Mouse (Mus musculus): ENCODE measurements around the gene Thap8. TPM values are rescaled to one million over a fixed set of nuclear protein-coding genes. Genes with fewer than 3 reads are reported as not detected.
A peak's percentile ranks its signal among the peaks of the same experiment; 100 is the strongest.

The Thap8 gene
- polyA plus RNA-seq, 1 experiment from 2014 or later: 0.13 TPM

GRCm38 (mm10) chr7:30282740-30283139 is 2.8 kb downstream of the Thap8 start:
- 64% methylated on average over 7 of the region's 7 CpGs for WGBS (ENCODE audit: insufficient replicate concordance)

GRCm38 (mm10) chr7:30286701-30287410 is 7.0 kb downstream of the Thap8 start:
- no peak overlapping the region for H3K4me2 ChIP-seq
- no peak overlapping the region for H3K4me3 ChIP-seq (replicated peaks)
- no peak for ATAC-seq (ENCODE audit: low read depth)
- H3K36me3 ChIP-seq: no peaks in the 10 kb centered on the region
- H3K27ac ChIP-seq: no peak overlapping the region
- peaks cover 28% of the 10 kb centered on the region for H3K27me3 ChIP-seq
- H3K9me3 ChIP-seq (replicated peaks): no peaks in the 10 kb centered on the region
- H3K4me1 ChIP-seq (replicated peaks): no peaks in the 10 kb centered on the region
- DNase-seq: no peak
- H3K9ac ChIP-seq: no peak overlapping the region
- 56% methylated on average over 8 of the region's 8 CpGs for WGBS (ENCODE audit: insufficient replicate concordance)

More at GRCm38 (mm10) chr7:30282740-30283139, 2.8 kb downstream of the Thap8 start:
- ATAC-seq (ENCODE audit: low read depth) (no peak), DNase-seq (no peak)
- Histone ChIP-seq H3K4me3 (replicated peaks) (no peak overlapping the region), H3K9ac (no peak overlapping the region), H3K9me3 (replicated peaks) (no peaks in the 10 kb centered on the region), H3K4me1 (replicated peaks) (peaks cover 26% of the 10 kb centered on the region), H3K27me3 (0 out of 2 replicates have a peak, but pooled peaks cover 4% of the 10 kb centered on the region), H3K4me2 (no peak overlapping the region), H3K27ac (no peak overlapping the region), H3K36me3 (no peaks in the 10 kb centered on the region)

- ATAC-seq (ENCODE audit: low read depth) (no peak), DNase-seq (no peak)
- Histone ChIP-seq H3K36me3 (no peaks in the 10 kb centered on the region), H3K9ac (no peak overlapping the region), H3K4me1 (replicated peaks) (no peaks in the 10 kb centered on the region), H3K27me3 (peaks cover 33% of the 10 kb centered on the region), H3K4me3 (replicated peaks) (no peak overlapping the region), H3K27ac (no peak overlapping the region), H3K9me3 (replicated peaks) (no peaks in the 10 kb centered on the region), H3K4me2 (no peak overlapping the region)
- 55% methylated on average over 6 of the region's 6 CpGs for WGBS (ENCODE audit: insufficient replicate concordance)
Observed at GRCm38 (mm10) chr7:30288046-30288445, 8.2 kb downstream of the Thap8 start.

GRCm38 (mm10) chr7:30289071-30289713 is 9.3 kb downstream of the Thap8 start:
- Histone ChIP-seq H3K9me3 (replicated peaks) (no peaks in the 10 kb centered on the region), H3K4me1 (replicated peaks) (no peaks in the 10 kb centered on the region), H3K4me3 (replicated peaks) (no peak overlapping the region), H3K4me2 (no peak overlapping the region), H3K27me3 (peaks cover 33% of the 10 kb centered on the region), H3K36me3 (no peaks in the 10 kb centered on the region), H3K9ac (no peak overlapping the region), H3K27ac (no peak overlapping the region)
- WGBS (ENCODE audit: insufficient replicate concordance): 60% methylated on average over 7 of the region's 7 CpGs
- DNase-seq (no peak), ATAC-seq (ENCODE audit: low read depth) (no peak)

GRCm38 (mm10) chr7:30289714-30290399 is 10.0 kb downstream of the Thap8 start:
- no peaks in the 10 kb centered on the region for H3K36me3 ChIP-seq
- H3K9me3 ChIP-seq (replicated peaks): no peaks in the 10 kb centered on the region
- WGBS (ENCODE audit: insufficient replicate concordance): 46% methylated on average over 10 of the region's 10 CpGs
- no peak for ATAC-seq (ENCODE audit: low read depth)
- H3K4me3 ChIP-seq (replicated peaks): no peak overlapping the region
- H3K27me3 ChIP-seq: peaks cover 33% of the 10 kb centered on the region
- no peak overlapping the region for H3K4me2 ChIP-seq
- H3K27ac ChIP-seq: no peak overlapping the region
- no peak for DNase-seq
- H3K9ac ChIP-seq: no peak overlapping the region
- no peaks in the 10 kb centered on the region for H3K4me1 ChIP-seq (replicated peaks)

GRCm38 (mm10) chr7:30291215-30292131 is 11.6 kb downstream of the Thap8 start, which contains the start of gene Clip3:
Clip3 (plus strand) TSS chr7:30291728.
- DNase-seq (no peak), ATAC-seq (ENCODE audit: low read depth) (no peak)
- H3K36me3 ChIP-seq: no peaks in the 10 kb centered on the region
- peak within 1 kb of the TSS; percentile 35 for H3K4me3 ChIP-seq (replicated peaks)
- no peaks in the 10 kb centered on the region for H3K9me3 ChIP-seq (replicated peaks)
- WGBS (ENCODE audit: insufficient replicate concordance): 9% methylated on average over 35 of the region's 35 CpGs
- H3K9ac ChIP-seq: no peak within 1 kb of the TSS
- peak within 1 kb of the TSS; percentile 29 for H3K4me2 ChIP-seq
- H3K27ac ChIP-seq: no peak within 1 kb of the TSS
- no peaks in the 10 kb centered on the region for H3K4me1 ChIP-seq (replicated peaks)
- peaks cover 33% of the 10 kb centered on the region for H3K27me3 ChIP-seq

GRCm38 (mm10) chr7:30293795-30294194 is 13.9 kb downstream of the Thap8 start:
- no peak overlapping the region for H3K9ac ChIP-seq
- peaks cover 27% of the 10 kb centered on the region for H3K27me3 ChIP-seq
- H3K9me3 ChIP-seq (replicated peaks): no peaks in the 10 kb centered on the region
- H3K4me3 ChIP-seq (replicated peaks): no peak overlapping the region
- H3K36me3 ChIP-seq: no peaks in the 10 kb centered on the region
- no peak overlapping the region for H3K27ac ChIP-seq
- H3K4me1 ChIP-seq (replicated peaks): no peaks in the 10 kb centered on the region; the same call in 1 of the 2 replicates
- no peak overlapping the region for H3K4me2 ChIP-seq
- DNase-seq (no peak), ATAC-seq (ENCODE audit: low read depth) (no peak)
- 62% methylated on average over 13 of the region's 13 CpGs for WGBS (ENCODE audit: insufficient replicate concordance)

- 66% methylated on average over 5 of the region's 5 CpGs for WGBS (ENCODE audit: insufficient replicate concordance)
- Histone ChIP-seq H3K4me1 (replicated peaks) (no peaks in the 10 kb centered on the region; the same call in 1 of the 2 replicates), H3K27ac (no peak overlapping the region), H3K9me3 (replicated peaks) (no peaks in the 10 kb centered on the region), H3K9ac (no peak overlapping the region), H3K4me2 (no peak overlapping the region), H3K27me3 (peaks cover 22% of the 10 kb centered on the region), H3K36me3 (no peaks in the 10 kb centered on the region), H3K4me3 (replicated peaks) (no peak overlapping the region)
- ATAC-seq (ENCODE audit: low read depth) (no peak), DNase-seq (no peak)
Observed at GRCm38 (mm10) chr7:30294296-30294695, 14.4 kb downstream of the Thap8 start.

GRCm38 (mm10) chr7:30295103-30295502 is 15.2 kb downstream of the Thap8 start:
- peaks cover 19% of the 10 kb centered on the region for H3K27me3 ChIP-seq
- WGBS (ENCODE audit: insufficient replicate concordance): 40% methylated on average over 10 of the region's 10 CpGs
- DNase-seq: no peak
- H3K9ac ChIP-seq: no peak overlapping the region
- H3K4me3 ChIP-seq (replicated peaks): no peak overlapping the region
- no peak overlapping the region for H3K27ac ChIP-seq
- H3K9me3 ChIP-seq (replicated peaks): no peaks in the 10 kb centered on the region
- no peaks in the 10 kb centered on the region for H3K36me3 ChIP-seq
- H3K4me2 ChIP-seq: no peak overlapping the region
- H3K4me1 ChIP-seq (replicated peaks): no peaks in the 10 kb centered on the region; the same call in 1 of the 2 replicates
- no peak for ATAC-seq (ENCODE audit: low read depth)

- H3K9me3 ChIP-seq (replicated peaks): no peaks in the 10 kb centered on the region
- H3K36me3 ChIP-seq: no peaks in the 10 kb centered on the region
- H3K9ac ChIP-seq: no peak overlapping the region
- H3K4me1 ChIP-seq (replicated peaks): no peaks in the 10 kb centered on the region; the same call in 1 of the 2 replicates
- H3K4me3 ChIP-seq (replicated peaks): no peak overlapping the region
- WGBS (ENCODE audit: insufficient replicate concordance): 53% methylated on average over 15 of the region's 15 CpGs
- no peak overlapping the region for H3K27ac ChIP-seq
- H3K27me3 ChIP-seq: peaks cover 6% of the 10 kb centered on the region
- DNase-seq (no peak), ATAC-seq (ENCODE audit: low read depth) (no peak)
- H3K4me2 ChIP-seq: no peak overlapping the region
Observed at GRCm38 (mm10) chr7:30296816-30297215, 16.9 kb downstream of the Thap8 start.
